Mouse (Mus musculus) heart, adult 2 months (tissue): Measurements from ENCODE around the gene Gm11027.

Source experiments
- EP300 ChIP-seq: fragments of 200-500 bp; IDR thresholded peaks from 2 replicates; pipeline ENCODE4 v1.6.1; 2011; ENCODE audit warnings: low read depth, low read length, control low read depth; ENCODE audit not compliant: insufficient read depth
- POLR2A ChIP-seq: fragments of 200-500 bp; IDR thresholded peaks from 2 replicates; pipeline ENCODE4 v1.6.1; 2011; ENCODE audit warnings: mild to moderate bottlenecking, low read depth, low read length, control low read depth; ENCODE audit not compliant: insufficient read depth

DNA sequence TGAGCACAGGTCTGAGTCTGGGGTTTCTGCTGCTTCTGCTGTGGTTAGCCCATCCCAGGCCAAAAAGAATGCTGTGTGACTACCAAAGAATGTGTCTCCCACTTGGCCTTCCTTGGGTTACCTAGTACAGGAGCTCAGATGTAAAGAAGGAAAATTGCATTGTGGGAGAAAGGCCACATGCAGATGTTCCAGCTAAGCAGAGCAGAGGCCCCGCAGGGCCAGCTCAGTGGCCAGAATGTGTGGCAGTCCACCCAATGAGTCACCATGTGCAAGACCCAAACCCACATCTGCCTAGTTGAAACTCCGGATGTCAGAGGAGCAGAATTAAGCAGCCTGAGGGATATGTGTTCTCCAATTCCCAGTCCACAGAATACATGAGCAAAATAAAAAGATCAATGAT, 16.9 kb upstream of the Gm11027 start:
- TF ChIP-seq POLR2A (no peak), EP300 (no peak)
